Mouse (Mus musculus): Measurements from ENCODE around the gene Bcl2l11. TPM values are rescaled to one million over a fixed set of nuclear protein-coding genes. Genes with fewer than 3 reads are reported as not detected.

Gene Bcl2l11
- total RNA-seq, 2 experiments from 2014 or later: 6.3 to 9.4 TPM

DNA sequence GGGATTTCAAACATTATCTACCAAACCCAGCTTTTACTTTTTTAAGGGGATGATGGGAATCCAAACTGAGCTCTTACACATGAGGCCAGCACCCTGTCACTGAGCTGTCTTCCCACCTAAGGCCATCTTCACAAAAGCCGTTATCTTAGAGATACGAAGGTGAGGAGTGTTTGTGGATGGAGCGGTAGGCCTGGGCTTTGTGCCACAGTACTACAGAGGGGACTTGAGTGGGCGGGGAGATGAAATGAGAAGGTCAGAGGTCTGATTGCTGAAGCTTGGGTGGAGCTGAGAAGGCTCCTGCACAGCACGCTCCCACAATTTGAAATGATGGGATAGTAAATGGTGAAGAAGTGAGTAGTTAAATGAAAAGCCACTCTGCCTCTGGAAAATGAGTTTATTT, 21.0 kb upstream of the Bcl2l11 start:
- intact Hi-C loops (cut with DNase I): no loop called here
- no peak for DNase-seq (ENCODE audit: low spot score in 2 of 2)

DNA sequence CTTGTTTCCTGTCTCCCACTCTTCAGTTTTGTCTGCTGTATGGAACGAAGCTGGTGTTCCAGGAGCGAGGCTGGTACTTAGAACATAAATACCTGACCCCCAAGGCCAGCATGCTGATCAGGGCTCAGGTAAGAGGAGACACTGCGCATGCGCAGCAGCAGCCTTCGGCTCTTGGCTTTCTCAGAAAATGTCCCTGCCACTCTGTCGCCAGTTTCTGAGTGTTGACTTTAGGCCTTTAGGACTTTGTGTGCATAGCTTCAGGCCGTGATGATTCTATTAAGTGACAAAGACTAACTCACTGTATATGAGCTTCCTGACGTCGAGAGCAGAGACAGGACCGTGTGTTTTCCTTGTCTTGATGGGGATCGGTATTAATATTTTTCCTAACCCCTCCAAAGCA, 20.2 kb upstream of the Bcl2l11 start:
- DNase-seq (ENCODE audit: low spot score in 2 of 2): no peak
- intact Hi-C loops (cut with DNase I): no loop called here

DNA sequence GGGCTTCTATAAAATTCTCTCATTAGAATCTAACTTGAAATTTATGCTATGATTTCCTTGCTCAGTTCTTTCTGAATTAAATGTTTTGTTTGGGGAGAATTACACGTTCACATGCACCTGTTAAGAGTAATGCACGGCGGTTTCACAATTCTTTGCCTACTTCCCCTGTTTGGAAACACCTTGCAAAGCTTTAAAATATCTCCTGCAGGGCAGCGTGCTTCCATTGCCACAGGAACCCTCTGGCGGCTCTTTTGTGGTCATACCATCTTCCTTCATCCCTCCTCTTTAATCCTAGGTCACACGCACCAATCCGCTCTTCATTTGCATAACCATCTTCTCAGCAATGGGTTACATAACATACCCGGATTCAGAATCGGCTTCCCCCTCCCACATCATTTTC, 14.3 kb upstream of the Bcl2l11 start:
- intact Hi-C loops (cut with DNase I): no loop called here

DNA sequence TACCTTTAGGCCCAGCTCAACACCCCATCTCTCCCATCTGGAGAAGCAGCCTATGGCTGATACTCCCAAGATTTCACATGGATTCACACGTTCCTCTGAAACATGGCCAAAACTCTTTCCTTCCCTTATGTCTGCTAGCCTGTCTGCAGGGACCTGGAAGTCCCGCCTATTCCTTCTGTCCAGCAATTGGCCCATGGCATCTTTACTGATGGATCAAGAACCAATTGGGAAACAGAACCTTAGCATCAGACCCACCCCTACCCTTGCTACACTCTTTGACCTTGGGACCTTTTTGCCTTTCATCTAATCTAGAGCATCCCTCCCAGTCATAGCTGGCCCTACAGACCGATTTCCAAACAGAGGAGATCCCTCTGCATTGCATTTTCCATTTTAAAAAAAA, 11.2 kb upstream of the Bcl2l11 start:
- no peak for DNase-seq (ENCODE audit: low spot score in 2 of 2)
- intact Hi-C loops (cut with DNase I): no loop called here

More for the DNA sequence above, 14.3 kb upstream of the Bcl2l11 start:
- peak in 1 of 2 experiments; percentile 6 for DNase-seq (ENCODE audit: low spot score in 2 of 2)

DNA sequence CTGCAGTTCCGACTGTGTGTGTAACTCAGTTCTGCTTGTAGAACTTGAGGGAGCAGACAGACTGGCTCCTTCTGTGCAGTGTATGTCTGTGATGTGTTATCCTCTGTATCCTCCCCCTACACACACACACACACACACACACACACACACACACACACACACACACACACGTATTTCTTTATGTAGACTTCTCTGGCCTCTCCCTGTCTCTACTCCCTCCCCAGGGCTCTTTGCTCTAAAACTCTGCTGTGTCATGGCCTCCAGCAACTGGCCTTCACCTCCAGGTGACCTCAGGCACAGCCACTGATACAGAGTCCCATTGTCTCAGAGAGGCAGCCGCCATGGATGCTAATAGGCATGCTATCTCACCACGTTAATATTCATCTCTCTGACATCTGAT, 10.3 kb upstream of the Bcl2l11 start:
- DNase-seq (ENCODE audit: low spot score in 2 of 2): no peak
- intact Hi-C loops (cut with DNase I): no loop called here

- intact Hi-C loops (cut with DNase I): no loop called here
Measured at GRCm38 (mm10) chr2:128117605-128118004, 8.2 kb upstream of the Bcl2l11 start.

GRCm38 (mm10) chr2:128118971-128119370, 6.9 kb upstream of the Bcl2l11 start:
- intact Hi-C loops (cut with DNase I): no loop called here
- DNase-seq (ENCODE audit: low spot score in 2 of 2): no peak

More at GRCm38 (mm10) chr2:128117605-128118004, 8.2 kb upstream of the Bcl2l11 start:
- no peak for DNase-seq (ENCODE audit: low spot score in 2 of 2)

- DNase-seq (ENCODE audit: low spot score in 2 of 2): peak; percentile 62 to 74
- intact Hi-C loops (cut with DNase I): loop anchor here (1.0 to 5.0 kb wide), 5 partner anchors 44 to 450 kb away; no protein-coding TSS in a partner anchor
Measured at GRCm38 (mm10) chr2:128122491-128122890, 3.3 kb upstream of the Bcl2l11 start.

- DNase-seq (ENCODE audit: low spot score in 2 of 2): peak in 1 of 2 experiments; percentile 12
- intact Hi-C loops (cut with DNase I): loop anchor here (1.0 to 5.0 kb wide), 5 partner anchors 44 to 449 kb away; no protein-coding TSS in a partner anchor
Measured at GRCm38 (mm10) chr2:128122891-128123771, 2.7 kb upstream of the Bcl2l11 start.

- peak; percentile 18 to 27 for DNase-seq (ENCODE audit: low spot score in 2 of 2)
- intact Hi-C loops (cut with DNase I): loop anchor here (2.0 to 5.0 kb wide), 4 partner anchors 43 to 448 kb away; no protein-coding TSS in a partner anchor
Measured at GRCm38 (mm10) chr2:128123921-128124683, 1.7 kb upstream of the Bcl2l11 start.

DNA sequence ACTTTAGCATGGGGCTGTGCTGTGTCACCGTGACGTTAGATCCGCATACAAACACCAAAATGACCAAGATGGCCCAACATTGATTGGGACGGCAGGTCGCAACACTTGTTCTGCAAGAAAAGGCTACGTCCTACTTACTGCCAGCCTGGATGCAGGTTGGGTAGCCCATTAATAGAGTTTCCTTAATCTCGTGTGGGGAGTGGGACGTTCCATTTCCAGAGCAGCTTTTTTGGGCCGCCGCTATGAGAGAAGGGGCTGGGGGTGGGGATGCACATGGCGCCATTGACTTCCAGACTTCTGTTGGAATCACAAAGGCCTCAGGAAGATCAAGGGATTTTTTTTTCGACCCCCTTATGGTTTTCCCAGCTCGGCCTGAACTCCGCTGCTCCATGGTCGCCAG, 1.1 kb upstream of the Bcl2l11 start:
- intact Hi-C loops (cut with DNase I): loop anchor here (5.0 kb wide), 2 partner anchors 188 to 448 kb away; no protein-coding TSS in a partner anchor
- no peak for DNase-seq (ENCODE audit: low spot score in 2 of 2)

GRCm38 (mm10) chr2:128126591-128127051, 783 bp downstream of the Bcl2l11 start:
- intact Hi-C loops (cut with DNase I): no loop called here
- DNase-seq (ENCODE audit: low spot score in 2 of 2): peak in 1 of 2 experiments; percentile 11

- intact Hi-C loops (cut with DNase I): no loop called here
- DNase-seq (ENCODE audit: low spot score in 2 of 2): peak; percentile 85 to 87
Measured at GRCm38 (mm10) chr2:128127121-128127671, 1.4 kb downstream of the Bcl2l11 start.

DNA sequence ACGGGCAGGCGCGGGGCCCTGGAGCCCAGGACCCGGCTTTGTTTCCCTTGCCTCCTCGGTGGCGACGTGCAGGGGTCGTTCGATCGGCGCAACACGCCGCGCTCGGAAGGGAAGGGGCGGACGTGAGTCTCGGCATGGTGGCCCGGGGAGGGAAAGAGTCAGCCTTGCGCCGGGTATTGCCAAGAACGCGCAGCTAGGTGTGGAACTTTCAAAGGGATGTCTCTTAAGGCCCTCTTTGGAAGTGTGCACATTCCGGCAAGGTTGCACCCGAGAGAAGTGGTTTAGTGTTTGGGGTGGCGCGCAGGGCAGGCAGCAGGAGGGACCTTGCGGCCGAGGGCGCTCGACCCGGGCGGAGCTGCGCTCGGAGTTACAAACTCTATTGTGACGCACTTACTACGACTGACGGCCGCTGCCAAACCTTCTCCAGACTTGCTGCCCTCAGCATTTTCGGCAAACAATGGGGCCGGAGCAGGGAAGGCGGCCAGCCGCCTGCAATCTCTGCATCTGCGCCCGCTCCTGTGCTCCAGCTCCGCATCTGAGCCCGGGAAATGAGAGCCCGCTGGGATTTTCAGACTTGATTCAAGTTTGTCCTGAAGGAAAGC, 2.0 kb downstream of the Bcl2l11 start:
- peak; percentile 47 to 57 for DNase-seq (ENCODE audit: low spot score in 2 of 2)
- intact Hi-C loops (cut with DNase I): no loop called here

- no peak for DNase-seq (ENCODE audit: low spot score in 2 of 2)
- intact Hi-C loops (cut with DNase I): no loop called here
Measured at GRCm38 (mm10) chr2:128128532-128128931, 2.7 kb downstream of the Bcl2l11 start.

- DNase-seq (ENCODE audit: low spot score in 2 of 2): no peak
- intact Hi-C loops (cut with DNase I): no loop called here
Measured at GRCm38 (mm10) chr2:128131503-128131902, 5.7 kb downstream of the Bcl2l11 start.

- no peak for DNase-seq (ENCODE audit: low spot score in 2 of 2)
- intact Hi-C loops (cut with DNase I): no loop called here
Measured at GRCm38 (mm10) chr2:128132635-128133034, 6.8 kb downstream of the Bcl2l11 start.

DNA sequence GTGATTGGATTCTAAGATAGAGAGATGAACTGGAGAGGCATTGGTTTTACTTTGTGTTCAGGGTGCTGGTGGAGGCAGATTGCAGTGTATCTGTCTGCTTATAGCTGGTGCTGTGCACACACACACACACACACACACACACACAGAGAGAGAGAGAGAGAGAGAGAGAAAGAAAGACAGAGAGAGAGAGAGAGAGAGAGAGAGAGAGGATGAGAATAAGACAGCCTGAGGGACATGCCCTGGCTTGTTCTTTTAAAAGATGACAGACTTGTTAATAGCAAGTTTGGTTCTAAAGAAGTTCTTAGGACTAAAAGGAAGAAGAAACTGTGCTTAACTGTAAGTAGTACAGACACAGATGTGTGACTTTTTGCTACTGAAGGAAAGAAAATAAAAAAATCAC, 8.0 kb downstream of the Bcl2l11 start:
- intact Hi-C loops (cut with DNase I): no loop called here
- no peak for DNase-seq (ENCODE audit: low spot score in 2 of 2)

GRCm38 (mm10) chr2:128134474-128134873, 8.6 kb downstream of the Bcl2l11 start:
- no peak for DNase-seq (ENCODE audit: low spot score in 2 of 2)

More at GRCm38 (mm10) chr2:128134474-128134873, 8.6 kb downstream of the Bcl2l11 start:
- intact Hi-C loops (cut with DNase I): no loop called here

All from left cerebral cortex, postnatal 25 days (tissue).